Mouse (Mus musculus) midbrain, embryonic 12.5 days (tissue): ENCODE measurements around the gene Thsd7b. TPM values are rescaled to one million over a fixed set of nuclear protein-coding genes. Genes with fewer than 3 reads are reported as not detected.
"Not testable (repeated sequence)": the region's sequence is repeated elsewhere in the genome, so short reads cannot be mapped to it uniquely, and the experiment has no call there.

ENCODE experiments used
- ATAC-seq: fragments of 200-750 bp; cut with Nextera tagmentation; 2 replicates; pipeline ENCODE4 v1.8.0; 2017; ENCODE audit warnings: low read depth, moderate TSS enrichment, moderate library complexity; ENCODE audit not compliant: low FRiP score
- H3K27ac ChIP-seq: fragments of 300-500 bp; sonication (generic); replicated peaks from 2 replicates; pipeline ENCODE4 v1.5.1; 2016; ENCODE audit warnings: mild to moderate bottlenecking
- H3K27me3 ChIP-seq: fragments of 300-500 bp; sonication (generic); 2 replicates; pipeline ENCODE4 v1.6.1; 2016; ENCODE audit warnings: mild to moderate bottlenecking
- H3K36me3 ChIP-seq: fragments of 300-500 bp; sonication (generic); 2 replicates; pipeline ENCODE4 v1.6.1; 2016
- H3K4me1 ChIP-seq: fragments of 300-500 bp; sonication (generic); 2 replicates; pipeline ENCODE4 v1.6.1; 2016
- H3K4me2 ChIP-seq: fragments of 300-500 bp; sonication (generic); replicated peaks from 2 replicates; pipeline ENCODE4 v1.6.1; 2016; ENCODE audit warnings: mild to moderate bottlenecking, moderate library complexity
- H3K4me3 ChIP-seq: fragments of 300-500 bp; sonication (generic); 2 replicates; pipeline ENCODE4 v1.5.1; 2016; ENCODE audit warnings: mild to moderate bottlenecking
- H3K9ac ChIP-seq: fragments of 300-500 bp; sonication (generic); replicated peaks from 2 replicates; pipeline ENCODE4 v1.6.1; 2016; ENCODE audit warnings: mild to moderate bottlenecking, moderate library complexity
- H3K9me3 ChIP-seq: fragments of 300-500 bp; sonication (generic); 2 replicates; pipeline ENCODE4 v1.6.1; 2016; ENCODE audit warnings: mild to moderate bottlenecking
- WGBS: fragments of 180-500 bp; shearing (Covaris S2); methylation state at CpG from one replicate; pipeline ENCODE4 v1.1.7; 2016; 5-methylcytosine and 5-hydroxymethylcytosine counted together
- polyA plus RNA-seq: library from polyadenylated mRNA; unstranded; fragments of >200 nt; fragmentation: Nextera tagmentation; extraction: Ambion mirVana; gene quantifications from 2 replicates; pipeline ENCODE4 v1.2.1, GENCODE M21; 2016

Gene Thsd7b
- polyA plus RNA-seq, 1 experiment from 2014 or later, result 9.6 TPM

DNA sequence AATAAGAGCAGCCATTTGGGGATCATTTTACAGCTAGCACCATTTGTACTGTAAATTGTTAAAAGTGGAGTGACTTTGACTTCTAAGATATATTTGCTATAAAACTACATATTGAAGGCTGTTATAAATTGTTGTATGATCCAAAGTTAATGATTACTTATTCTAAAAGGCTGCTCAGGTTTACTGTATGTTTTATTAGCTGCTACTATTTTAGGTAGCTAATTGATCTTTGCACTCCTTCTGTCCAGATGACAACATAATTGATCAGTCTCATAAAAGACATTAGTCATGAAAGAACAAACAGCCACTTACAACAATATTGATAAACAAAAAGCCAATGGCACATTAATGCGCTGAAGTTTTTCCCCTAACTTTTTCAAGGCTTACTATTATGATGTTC lies 644.5 kb downstream of the Thsd7b start:
- Histone ChIP-seq H3K27me3 (no peaks in the 10 kb centered on the region), H3K36me3 (no peaks in the 10 kb centered on the region), H3K4me2 (no peak overlapping the region), H3K4me1 (no peaks in the 10 kb centered on the region), H3K9me3 (no peaks in the 10 kb centered on the region), H3K4me3 (no peak overlapping the region), H3K27ac (no peak overlapping the region), H3K9ac (no peak overlapping the region)
- 93% methylated on average over 1 of the region's 1 CpGs for WGBS
- no peak for ATAC-seq

GRCm38 (mm10) chr1:129919385-129919784 lies 646.3 kb downstream of the Thsd7b start:
- H3K36me3 ChIP-seq, result no peaks in the 10 kb centered on the region
- no peak overlapping the region for H3K9ac ChIP-seq
- H3K27ac ChIP-seq, result no peak overlapping the region
- H3K4me1 ChIP-seq, result no peaks in the 10 kb centered on the region
- H3K4me2 ChIP-seq, result no peak overlapping the region
- WGBS, result 67% methylated on average over 1 of the region's 1 CpGs
- no peaks in the 10 kb centered on the region for H3K9me3 ChIP-seq
- no peak for ATAC-seq
- H3K27me3 ChIP-seq, result no peaks in the 10 kb centered on the region
- H3K4me3 ChIP-seq, result no peak overlapping the region

DNA sequence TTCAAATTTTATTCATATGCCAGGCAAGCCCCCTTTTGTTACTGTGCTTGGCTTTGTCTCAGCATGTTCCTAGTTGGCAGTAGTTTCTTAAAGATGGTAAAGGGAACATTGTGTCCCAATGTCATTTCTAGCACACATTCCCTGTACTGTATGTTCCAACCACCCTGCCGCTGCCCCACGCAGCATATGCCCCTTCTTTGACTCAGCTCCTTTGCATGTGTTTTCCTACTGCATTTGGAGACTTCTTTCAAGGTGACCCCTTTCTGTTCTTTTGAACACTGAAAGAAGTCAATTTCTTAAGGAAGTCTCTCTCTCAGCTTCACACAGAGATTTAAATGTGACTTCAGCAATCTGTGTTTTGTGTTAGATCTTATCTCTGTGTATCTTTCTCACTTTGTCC lies 657.9 kb downstream of the Thsd7b start:
- no peak overlapping the region for H3K9ac ChIP-seq
- no peak overlapping the region for H3K4me3 ChIP-seq
- H3K27ac ChIP-seq, result no peak overlapping the region
- no peaks in the 10 kb centered on the region for H3K27me3 ChIP-seq
- H3K36me3 ChIP-seq, result no peaks in the 10 kb centered on the region
- H3K9me3 ChIP-seq, result no peaks in the 10 kb centered on the region
- no peak overlapping the region for H3K4me2 ChIP-seq
- no peaks in the 10 kb centered on the region for H3K4me1 ChIP-seq
- 87% methylated on average over 2 of the region's 2 CpGs for WGBS
- no peak for ATAC-seq

- ATAC-seq, result 0 out of 2 replicates have a peak, but pooled peaks have one; percentile 27
- Histone ChIP-seq H3K4me2 (no peak overlapping the region), H3K4me1 (no peaks in the 10 kb centered on the region), H3K9ac (no peak overlapping the region), H3K36me3 (no peaks in the 10 kb centered on the region), H3K9me3 (no peaks in the 10 kb centered on the region), H3K27me3 (no peaks in the 10 kb centered on the region), H3K27ac (no peak overlapping the region), H3K4me3 (no peak overlapping the region)
- WGBS, result 59% methylated on average over 9 of the region's 9 CpGs
Observed at GRCm38 (mm10) chr1:129943116-129943515, 670.0 kb downstream of the Thsd7b start.

DNA sequence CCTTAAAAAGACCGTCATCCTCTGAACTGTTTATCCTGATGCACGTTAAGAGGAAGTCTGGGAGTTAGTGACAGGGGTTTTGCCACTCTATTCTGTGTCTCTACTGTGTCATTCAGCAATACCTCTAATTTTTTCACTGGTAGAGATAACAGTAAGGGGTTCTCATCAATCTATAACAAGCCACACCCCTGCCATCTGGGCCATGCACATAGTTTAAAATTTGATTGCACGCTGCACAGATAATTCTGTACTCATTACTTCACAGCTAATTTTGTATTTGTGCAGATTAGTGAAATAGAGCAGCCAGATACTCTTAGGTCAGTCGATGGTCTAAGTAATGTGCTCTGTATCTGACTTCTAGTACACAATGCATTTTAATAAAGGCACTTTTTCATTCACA lies 673.9 kb downstream of the Thsd7b start:
- H3K4me1 ChIP-seq, result no peaks in the 10 kb centered on the region
- H3K27ac ChIP-seq, result no peak overlapping the region
- no peaks in the 10 kb centered on the region for H3K36me3 ChIP-seq
- H3K27me3 ChIP-seq, result no peaks in the 10 kb centered on the region
- H3K9me3 ChIP-seq, result no peaks in the 10 kb centered on the region
- no peak overlapping the region for H3K4me2 ChIP-seq
- no peak overlapping the region for H3K4me3 ChIP-seq
- ATAC-seq, result no peak
- 70% methylated on average over 4 of the region's 4 CpGs for WGBS
- H3K9ac ChIP-seq, result no peak overlapping the region

DNA sequence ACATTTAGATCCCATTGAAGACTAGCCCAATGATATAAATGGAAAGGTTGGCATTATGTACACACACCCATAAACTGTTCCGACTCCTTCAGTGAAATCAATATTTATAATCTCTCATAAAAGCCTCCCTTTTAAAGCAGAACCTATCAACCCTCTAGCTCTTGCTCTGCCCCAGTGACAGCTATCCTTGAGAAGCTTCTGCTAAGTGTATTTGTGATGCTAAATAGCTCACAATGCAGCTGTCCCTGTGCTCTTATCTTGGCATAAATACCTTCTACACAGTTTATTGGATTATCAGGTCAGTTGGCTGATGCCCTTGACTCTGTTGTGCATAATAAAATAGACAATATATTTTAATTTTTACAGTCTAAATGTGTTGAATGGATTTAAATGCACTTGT lies 682.4 kb downstream of the Thsd7b start:
- ATAC-seq, result peak; percentile 66
- H3K4me3 ChIP-seq, result no peak overlapping the region
- H3K9ac ChIP-seq, result no peak overlapping the region
- no peak overlapping the region; the same call in 1 of the 2 replicates for H3K27ac ChIP-seq
- H3K9me3 ChIP-seq, result no peaks in the 10 kb centered on the region
- H3K4me1 ChIP-seq, result peaks cover 11% of the 10 kb centered on the region
- no peaks in the 10 kb centered on the region for H3K36me3 ChIP-seq
- WGBS, result 36% methylated on average over 1 of the region's 1 CpGs
- no peaks in the 10 kb centered on the region for H3K27me3 ChIP-seq
- H3K4me2 ChIP-seq, result no peak overlapping the region

- H3K4me3 ChIP-seq, result no peak overlapping the region
- H3K36me3 ChIP-seq, result no peaks in the 10 kb centered on the region
- WGBS, result 70% methylated on average over 4 of the region's 4 CpGs
- H3K9me3 ChIP-seq, result no peaks in the 10 kb centered on the region
- no peak overlapping the region for H3K4me2 ChIP-seq
- H3K27ac ChIP-seq, result no peak overlapping the region
- peaks cover 11% of the 10 kb centered on the region for H3K4me1 ChIP-seq
- no peaks in the 10 kb centered on the region for H3K27me3 ChIP-seq
- no peak overlapping the region for H3K9ac ChIP-seq
- no peak for ATAC-seq
Observed at GRCm38 (mm10) chr1:129956625-129957024, 683.5 kb downstream of the Thsd7b start.

DNA sequence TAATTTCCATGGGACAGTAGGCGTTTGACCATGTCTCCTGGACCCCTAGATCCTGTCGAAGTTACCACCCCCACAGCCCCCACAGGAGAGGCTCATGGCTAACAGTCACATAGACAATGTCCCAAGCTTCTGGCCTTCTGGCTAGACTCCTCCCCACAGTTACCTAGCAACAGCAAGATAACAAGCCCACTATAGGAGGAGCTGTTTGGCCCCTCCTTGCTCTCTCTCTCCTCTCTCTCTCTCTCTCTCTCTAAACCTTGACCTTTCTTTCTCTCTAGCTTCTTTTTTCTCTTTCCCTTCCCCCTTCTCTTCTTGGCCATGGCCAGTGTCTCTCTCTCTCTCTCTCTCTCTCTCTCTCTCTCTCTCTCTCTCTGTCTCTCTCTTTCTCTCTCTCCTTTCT lies 686.2 kb downstream of the Thsd7b start:
- H3K9ac ChIP-seq, H3K9me3 ChIP-seq, H3K36me3 ChIP-seq, ATAC-seq, H3K27me3 ChIP-seq, H3K4me2 ChIP-seq, H3K27ac ChIP-seq, H3K4me3 ChIP-seq: not testable (repeated sequence)
- WGBS, result 39% methylated on average over 2 of the region's 2 CpGs
- H3K4me1 ChIP-seq, result peaks cover 11% of the 10 kb centered on the region

DNA sequence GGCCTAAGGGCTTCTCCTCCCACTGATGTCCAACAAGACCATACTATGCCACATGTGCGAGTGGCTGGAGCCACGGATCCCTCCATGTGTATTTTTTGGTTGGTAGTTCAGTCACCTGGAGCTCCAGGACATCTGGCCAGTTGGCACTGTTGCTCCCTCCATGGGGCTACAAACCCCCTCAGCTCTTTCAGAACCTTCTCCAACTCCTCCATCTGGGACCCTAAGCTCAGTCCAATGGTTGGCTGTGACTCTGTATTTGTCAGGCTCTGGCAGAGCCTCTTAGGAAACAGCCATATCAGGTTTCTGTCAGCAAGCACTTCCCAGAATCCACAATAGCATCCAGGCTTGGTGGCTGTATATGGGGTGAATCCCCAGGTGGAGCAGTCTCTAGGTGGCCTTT lies 690.1 kb downstream of the Thsd7b start:
- Histone ChIP-seq H3K4me1 (no peaks in the 10 kb centered on the region), H3K4me3 (no peak overlapping the region), H3K4me2 (no peak overlapping the region), H3K9ac (no peak overlapping the region), H3K27me3 (no peaks in the 10 kb centered on the region), H3K27ac (no peak overlapping the region), H3K36me3 (no peaks in the 10 kb centered on the region), H3K9me3 (no peaks in the 10 kb centered on the region)
- whole genome bisulfite sequencing, result 92% methylated on average over 2 of the region's 2 CpGs
- no peak for ATAC-seq

- not testable (repeated sequence) for H3K9ac ChIP-seq, H3K4me2 ChIP-seq, ATAC-seq, H3K4me3 ChIP-seq, H3K36me3 ChIP-seq, H3K27ac ChIP-seq, H3K4me1 ChIP-seq, H3K27me3 ChIP-seq, H3K9me3 ChIP-seq
Observed at GRCm38 (mm10) chr1:129989247-129989646, 716.1 kb downstream of the Thsd7b start.

DNA sequence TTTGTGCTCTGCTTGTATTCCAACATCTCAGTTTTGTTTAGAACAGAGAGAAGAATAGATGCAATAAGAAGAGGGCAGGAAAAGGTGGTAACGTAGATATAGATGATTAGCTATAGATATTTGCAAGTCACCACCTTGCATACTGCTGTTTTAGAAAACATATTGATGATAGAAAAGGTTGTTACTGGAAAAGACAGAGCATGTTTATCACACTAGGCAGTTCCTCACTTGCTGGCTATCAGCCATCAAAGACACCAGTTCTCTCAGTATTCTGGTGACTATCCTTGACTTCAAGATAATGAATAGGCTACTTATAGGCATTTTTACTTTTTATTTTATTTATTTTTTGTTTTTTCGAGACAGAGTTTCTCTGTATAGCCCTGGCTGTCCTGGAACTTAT lies 717.7 kb downstream of the Thsd7b start:
- WGBS, result 81% methylated on average over 2 of the region's 2 CpGs
- ATAC-seq, result no peak
- Histone ChIP-seq H3K27me3 (no peaks in the 10 kb centered on the region), H3K9me3 (no peaks in the 10 kb centered on the region), H3K4me1 (no peaks in the 10 kb centered on the region), H3K27ac (no peak overlapping the region), H3K9ac (no peak overlapping the region), H3K4me2 (no peak overlapping the region), H3K4me3 (no peak overlapping the region), H3K36me3 (no peaks in the 10 kb centered on the region)

DNA sequence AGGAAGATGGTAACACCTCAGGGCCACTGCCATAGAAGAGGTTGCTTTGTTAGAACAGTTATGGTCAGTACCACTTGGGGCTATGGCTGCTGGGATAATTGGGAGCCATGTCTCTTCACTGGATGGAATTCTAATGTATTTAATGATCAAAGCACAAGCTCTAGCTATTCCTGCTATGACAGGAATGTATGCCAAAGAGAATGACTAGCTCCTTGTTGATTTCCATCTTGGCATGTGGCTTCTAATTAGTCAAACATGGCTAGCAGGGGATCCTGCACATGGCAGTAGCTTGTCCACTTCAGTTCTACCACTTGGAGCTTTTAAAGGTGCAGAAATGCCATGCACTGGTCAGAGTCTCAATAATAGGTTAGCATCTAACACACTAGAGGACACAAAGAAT lies 781.9 kb downstream of the Thsd7b start:
- Histone ChIP-seq H3K4me2 (no peak overlapping the region), H3K9me3 (no peaks in the 10 kb centered on the region), H3K27me3 (no peaks in the 10 kb centered on the region), H3K27ac (no peak overlapping the region), H3K4me1 (no peaks in the 10 kb centered on the region), H3K9ac (no peak overlapping the region), H3K36me3 (no peaks in the 10 kb centered on the region), H3K4me3 (no peak overlapping the region)
- no peak for ATAC-seq

GRCm38 (mm10) chr1:130062105-130062504 lies 789.0 kb downstream of the Thsd7b start:
- ATAC-seq, result no peak
- Histone ChIP-seq H3K4me1 (no peaks in the 10 kb centered on the region), H3K4me3 (no peak overlapping the region), H3K4me2 (no peak overlapping the region), H3K27ac (no peak overlapping the region), H3K27me3 (no peaks in the 10 kb centered on the region), H3K9me3 (no peaks in the 10 kb centered on the region), H3K36me3 (no peaks in the 10 kb centered on the region), H3K9ac (no peak overlapping the region)
